Mouse (Mus musculus) myocyte (in vitro differentiated cells): ENCODE data around the gene Mfsd13b. TPM values are rescaled to one million over a fixed set of nuclear protein-coding genes. Genes with fewer than 3 reads are reported as not detected.

Experiments
- H3K27me3 ChIP-seq: one replicate; pipeline ENCODE4 v1.6.1; 2011; ENCODE audit not compliant: control insufficient read depth, insufficient read depth, insufficient read length
- H3K36me3 ChIP-seq: one replicate; pipeline ENCODE4 v1.6.1; 2011; ENCODE audit not compliant: control insufficient read depth, insufficient read depth
- H3K4me2 ChIP-seq: one replicate; pipeline ENCODE4 v1.6.1; 2011; ENCODE audit warnings: low read depth, control low read depth
- H3K4me3 ChIP-seq: one replicate; pipeline ENCODE4 v1.5.1; 2011; ENCODE audit warnings: mild to moderate bottlenecking, control low read depth, moderate library complexity
- H3K79me2 ChIP-seq: one replicate; pipeline ENCODE4 v1.6.1; 2011; ENCODE audit not compliant: control insufficient read depth, insufficient read depth
- H3ac ChIP-seq: one replicate; pipeline ENCODE4 v1.6.1; 2011; ENCODE audit not compliant: control insufficient read depth, insufficient read length
- CEBPB ChIP-seq: IDR thresholded peaks from 2 replicates; pipeline ENCODE4 v1.6.1; 2011; ENCODE audit warnings: mild to moderate bottlenecking, moderate library complexity; ENCODE audit not compliant: poor library complexity, insufficient read depth, severe bottlenecking
- E2F4 ChIP-seq: IDR thresholded peaks from one replicate; pipeline ENCODE4 v1.6.1; 2011; ENCODE audit warnings: mild to moderate bottlenecking, control low read depth, moderate library complexity; ENCODE audit not compliant: insufficient read depth
- MAX ChIP-seq: IDR thresholded peaks from one replicate; pipeline ENCODE4 v1.6.1; 2011; ENCODE audit warnings: low read depth, mild to moderate bottlenecking, control low read depth
- MYOD1 ChIP-seq, 3 experiments: IDR thresholded peaks; one replicate each; pipeline ENCODE4 v1.6.1; 2011; ENCODE audit warnings: control low read depth in 2 of 3, low read depth in 2 of 3, mild to moderate bottlenecking in 2 of 3, moderate library complexity in 1 of 3; ENCODE audit not compliant: insufficient read length in 2 of 3, control insufficient read depth in 1 of 3
- MYOG ChIP-seq, 3 experiments: IDR thresholded peaks; one replicate each; pipeline ENCODE4 v1.6.1; 2011; ENCODE audit warnings: control low read depth in 2 of 3, low read depth in 2 of 3, mild to moderate bottlenecking in 2 of 3; ENCODE audit not compliant: insufficient read length in 2 of 3, control insufficient read depth in 1 of 3, insufficient read depth in 1 of 3
- POLR2A ChIP-seq: IDR thresholded peaks from one replicate; pipeline ENCODE4 v1.6.1; 2011; ENCODE audit warnings: low read depth, mild to moderate bottlenecking, control low read depth, moderate library complexity; ENCODE audit not compliant: insufficient read length
- POLR2AphosphoS2 ChIP-seq: IDR thresholded peaks from one replicate; pipeline ENCODE4 v1.6.1; 2011; ENCODE audit warnings: low read depth, control low read depth; ENCODE audit not compliant: insufficient read length
- REST ChIP-seq: IDR thresholded peaks from one replicate; pipeline ENCODE4 v1.6.1; 2011; ENCODE audit warnings: mild to moderate bottlenecking, control low read depth, moderate library complexity; ENCODE audit not compliant: insufficient read depth, insufficient read length
- SRF ChIP-seq: IDR thresholded peaks from one replicate; pipeline ENCODE4 v1.6.1; 2011; ENCODE audit warnings: low read depth; ENCODE audit not compliant: control insufficient read depth, insufficient read length
- TCF12 ChIP-seq: IDR thresholded peaks from one replicate; pipeline ENCODE4 v1.6.1; 2011; ENCODE audit warnings: mild to moderate bottlenecking, control low read depth; ENCODE audit not compliant: poor library complexity, insufficient read depth, severe bottlenecking
- TCF3 ChIP-seq: IDR thresholded peaks from one replicate; pipeline ENCODE4 v1.6.1; 2011; ENCODE audit warnings: low read depth, control low read depth; ENCODE audit not compliant: insufficient read length
- USF1 ChIP-seq: IDR thresholded peaks from one replicate; pipeline ENCODE4 v1.6.1; 2011; ENCODE audit warnings: low read depth, mild to moderate bottlenecking, control low read depth, moderate library complexity
- polyA plus RNA-seq: library from polyadenylated mRNA; unstranded; fragments of >200 nt; fragmentation: generic; extraction: Trizol; gene quantifications from one replicate; pipeline ENCODE4 v1.2.1, GENCODE M21; 2012; ENCODE audit warnings: missing spikeins

The Mfsd13b gene
- polyA plus RNA-seq, 1 experiment: 0.04 TPM

DNA sequence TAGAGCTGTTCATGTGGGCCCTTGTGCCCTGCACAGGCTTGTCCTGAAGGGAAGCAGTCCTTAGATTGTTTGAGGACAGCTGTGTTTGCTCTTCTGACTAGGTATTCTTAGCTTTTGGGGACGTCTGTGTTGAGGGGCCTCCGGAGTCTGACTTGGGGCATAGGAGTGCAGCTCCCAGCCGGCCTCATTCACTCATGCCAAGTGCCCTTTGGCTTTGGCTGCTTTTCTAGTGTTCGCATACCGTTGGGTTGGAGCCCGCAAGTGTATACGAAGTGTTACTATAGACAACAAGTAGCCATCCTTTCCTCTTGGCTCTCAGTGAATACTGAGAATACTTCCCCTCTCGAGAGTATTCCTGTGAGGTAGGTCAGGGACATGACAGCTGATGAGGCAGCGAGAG is 44.1 kb upstream of the Mfsd13b start:
- no peaks in the 10 kb centered on the region for H3K27me3 ChIP-seq
- no peaks in the 10 kb centered on the region for H3K36me3 ChIP-seq

DNA sequence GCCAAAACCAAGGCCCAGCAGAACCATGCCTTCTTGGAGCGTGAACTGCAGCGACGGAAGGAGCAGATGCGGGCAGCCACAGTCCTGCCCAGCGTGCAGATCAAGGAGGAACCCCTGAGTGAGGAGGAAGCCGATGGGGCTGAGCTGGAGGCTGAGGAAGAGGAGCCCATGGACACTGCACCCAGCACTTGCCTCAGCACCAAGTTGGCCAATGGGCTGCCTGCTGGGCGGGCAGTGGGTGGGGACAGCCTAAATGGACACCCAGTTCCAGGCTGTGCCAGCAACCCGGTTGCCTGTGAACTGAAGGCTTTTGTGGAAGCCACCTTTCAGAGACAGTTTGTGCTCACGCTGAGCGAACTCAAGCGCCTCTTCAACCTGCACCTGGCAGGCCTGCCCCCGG is 42.0 kb upstream of the Mfsd13b start:
- Histone ChIP-seq H3K4me3 (no peak overlapping the region), H3K36me3 (peaks cover 2% of the 10 kb centered on the region)

More for the DNA sequence above, 44.1 kb upstream of the Mfsd13b start:
- TF ChIP-seq USF1 (no peak), MAX (no peak), TCF3 (no peak), POLR2AphosphoS2 (no peak), MYOG (IDR thresholded peaks at IDR 0.05; ENCODE audit: control insufficient read depth in 1 of 3, insufficient read depth in 1 of 3, insufficient read length in 2 of 3, low read depth in 2 of 3) (no peak), E2F4 (no peak), POLR2A (no peak), SRF (no peak), REST (no peak), MYOD1 (IDR thresholded peaks at IDR 0.05; ENCODE audit: control insufficient read depth in 1 of 3, insufficient read length in 2 of 3, low read depth in 2 of 3) (no peak), CEBPB (no peak), TCF12 (no peak)
- H3K4me3 ChIP-seq: no peak overlapping the region
- no peaks in the 10 kb centered on the region for H3K79me2 ChIP-seq
- no peak overlapping the region for H3ac ChIP-seq
- H3K4me2 ChIP-seq: no peak overlapping the region

DNA sequence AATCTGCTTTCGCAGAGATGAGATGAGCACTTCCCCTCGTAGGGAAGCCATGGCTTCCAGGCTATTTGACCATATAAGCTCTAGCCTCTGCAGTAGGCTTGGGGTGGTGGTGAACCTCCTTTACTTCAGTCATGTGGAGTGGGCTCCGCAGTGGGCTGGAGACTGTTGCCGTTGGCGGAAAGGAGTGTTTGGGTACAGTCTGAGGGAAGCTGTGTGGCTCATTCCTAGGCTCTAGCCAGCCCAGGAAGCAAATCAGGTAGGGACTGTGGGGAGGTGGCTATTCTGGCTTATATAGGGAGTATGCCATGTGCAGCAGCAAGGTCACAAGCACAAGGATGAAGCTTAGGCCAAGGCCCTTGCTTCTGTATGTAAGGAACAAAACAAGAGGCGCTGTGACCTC is 41.1 kb upstream of the Mfsd13b start:
- no peak overlapping the region for H3K4me3 ChIP-seq
- no peaks in the 10 kb centered on the region for H3K79me2 ChIP-seq
- H3K27me3 ChIP-seq: no peaks in the 10 kb centered on the region
- no peak overlapping the region for H3ac ChIP-seq
- TF ChIP-seq MYOD1 (IDR thresholded peaks at IDR 0.05; ENCODE audit: control insufficient read depth in 1 of 3, insufficient read length in 2 of 3, low read depth in 2 of 3) (no peak), REST (no peak)
- peaks cover 10% of the 10 kb centered on the region for H3K36me3 ChIP-seq
- H3K4me2 ChIP-seq: no peak overlapping the region

More for the DNA sequence above, 42.0 kb upstream of the Mfsd13b start:
- no peaks in the 10 kb centered on the region for H3K79me2 ChIP-seq
- no peak for TF ChIP-seq MYOG (IDR thresholded peaks at IDR 0.05; ENCODE audit: control insufficient read depth in 1 of 3, insufficient read depth in 1 of 3, insufficient read length in 2 of 3, low read depth in 2 of 3)
- TF ChIP-seq REST: no peak
- no peak for TF ChIP-seq E2F4
- no peak for TF ChIP-seq POLR2AphosphoS2
- TF ChIP-seq MAX: no peak
- no peak for TF ChIP-seq POLR2A
- no peak for TF ChIP-seq CEBPB
- no peak for TF ChIP-seq USF1
- no peak for TF ChIP-seq TCF3
- no peak for TF ChIP-seq MYOD1 (IDR thresholded peaks at IDR 0.05; ENCODE audit: control insufficient read depth in 1 of 3, insufficient read length in 2 of 3, low read depth in 2 of 3)
- TF ChIP-seq TCF12: no peak
- TF ChIP-seq SRF: no peak
- H3ac ChIP-seq: no peak overlapping the region
- no peaks in the 10 kb centered on the region for H3K27me3 ChIP-seq
- H3K4me2 ChIP-seq: no peak overlapping the region

DNA sequence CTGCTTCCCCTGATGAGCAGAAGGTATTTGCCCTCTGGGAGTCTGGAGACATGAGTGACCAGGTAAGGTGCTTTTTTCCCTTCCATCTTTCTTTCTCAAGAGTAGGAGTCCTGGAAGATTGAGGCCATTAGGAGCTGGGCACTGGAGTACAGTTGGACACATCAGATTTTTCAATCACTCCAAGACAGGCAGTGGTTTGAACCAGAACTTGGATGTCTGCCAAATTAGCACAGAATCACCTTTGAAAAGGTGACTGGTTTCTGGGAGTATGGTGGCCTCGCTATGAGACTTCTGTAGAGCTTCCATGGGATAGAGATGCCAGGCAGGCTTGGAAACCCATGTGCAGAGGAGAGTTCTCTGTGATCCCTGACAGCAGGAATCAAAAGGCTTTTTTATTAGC is 39.8 kb upstream of the Mfsd13b start:
- TF ChIP-seq SRF: no peak
- no peak for TF ChIP-seq REST
- no peak for TF ChIP-seq TCF12
- no peak for TF ChIP-seq E2F4
- no peak for TF ChIP-seq MYOD1 (IDR thresholded peaks at IDR 0.05; ENCODE audit: control insufficient read depth in 1 of 3, insufficient read length in 2 of 3, low read depth in 2 of 3)
- TF ChIP-seq CEBPB: no peak
- TF ChIP-seq POLR2AphosphoS2: no peak
- H3ac ChIP-seq: no peak overlapping the region
- H3K27me3 ChIP-seq: no peaks in the 10 kb centered on the region
- no peaks in the 10 kb centered on the region for H3K79me2 ChIP-seq
- no peak overlapping the region for H3K4me3 ChIP-seq
- no peak overlapping the region for H3K4me2 ChIP-seq
- H3K36me3 ChIP-seq: peaks cover 10% of the 10 kb centered on the region

DNA sequence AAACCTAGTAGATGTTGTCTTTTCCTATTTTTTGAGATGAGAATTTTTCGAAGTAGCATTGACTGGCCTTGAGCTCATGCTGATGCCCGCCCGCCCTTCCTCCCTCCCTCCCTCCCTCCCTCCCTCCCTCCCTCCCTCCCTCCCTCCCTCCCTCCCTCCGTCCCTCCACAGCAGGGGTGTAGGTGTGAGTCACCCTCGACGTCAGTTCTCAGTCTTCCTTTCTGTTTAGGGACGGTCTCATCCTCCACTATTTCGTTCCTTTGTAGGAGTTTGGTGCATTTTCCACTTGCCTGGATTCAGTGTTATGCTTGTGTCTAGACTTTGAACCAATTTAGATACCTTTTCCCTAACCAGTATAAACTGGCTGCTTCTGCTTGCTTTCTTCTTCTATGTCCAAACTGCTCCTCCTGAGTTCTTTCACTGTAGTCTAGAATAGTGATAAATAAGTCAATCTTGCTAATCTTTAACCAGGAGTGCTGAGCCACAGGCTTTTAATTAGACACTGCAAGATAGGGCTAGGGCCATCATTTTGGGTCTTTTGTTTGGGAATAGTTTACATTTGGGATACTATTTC is 38.3 kb upstream of the Mfsd13b start:
- Histone ChIP-seq H3ac (no peak overlapping the region), H3K27me3 (no peaks in the 10 kb centered on the region), H3K79me2 (no peaks in the 10 kb centered on the region), H3K4me2 (no peak overlapping the region), H3K36me3 (peaks cover 10% of the 10 kb centered on the region), H3K4me3 (no peak overlapping the region)
- no peak for TF ChIP-seq CEBPB
- no peak for TF ChIP-seq POLR2A
- TF ChIP-seq MAX: no peak
- TF ChIP-seq TCF12: no peak
- no peak for TF ChIP-seq POLR2AphosphoS2
- TF ChIP-seq MYOG (IDR thresholded peaks at IDR 0.05; ENCODE audit: control insufficient read depth in 1 of 3, insufficient read depth in 1 of 3, insufficient read length in 2 of 3, low read depth in 2 of 3): no peak
- TF ChIP-seq SRF: no peak
- no peak for TF ChIP-seq TCF3
- TF ChIP-seq USF1: no peak
- TF ChIP-seq REST: no peak
- TF ChIP-seq MYOD1 (IDR thresholded peaks at IDR 0.05; ENCODE audit: control insufficient read depth in 1 of 3, insufficient read length in 2 of 3, low read depth in 2 of 3): no peak
- TF ChIP-seq E2F4: no peak
